ENCODE assay signal across 12 mouse cellular contexts in the genomic region with DNA sequence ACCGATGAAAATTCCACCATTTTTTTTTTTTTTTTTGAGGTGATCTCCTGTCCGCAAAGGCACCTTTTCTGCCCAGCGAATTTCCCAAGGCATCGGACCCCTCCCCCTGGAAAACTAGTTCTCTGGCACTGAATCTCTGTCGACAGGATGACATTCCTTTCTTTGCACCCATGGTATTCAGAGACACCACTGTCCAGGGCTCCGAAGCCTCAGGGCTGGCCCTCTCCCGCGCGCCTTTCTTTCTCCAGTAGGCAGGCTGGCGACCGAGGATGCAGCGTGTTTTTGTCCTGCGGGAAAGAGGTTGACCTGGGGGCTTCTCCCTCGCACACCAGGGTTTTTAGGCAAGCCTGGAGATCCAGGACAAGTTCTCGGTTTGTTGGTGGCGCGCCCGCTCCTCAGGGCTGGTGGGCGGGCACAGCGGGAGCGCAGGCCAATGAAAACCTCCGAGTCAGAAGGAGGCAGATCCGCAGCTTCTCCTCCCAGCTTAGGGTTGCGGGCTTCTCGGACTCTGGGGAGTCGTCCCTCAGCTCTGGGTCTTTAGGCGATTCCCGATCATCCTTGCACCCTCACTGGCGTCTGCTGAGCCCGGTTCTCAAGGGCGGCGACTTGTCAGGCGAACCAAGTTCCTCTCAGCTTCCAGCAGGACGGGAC. TPM values are rescaled to one million over a fixed set of nuclear protein-coding genes. Genes with fewer than 3 reads are reported as not detected.
DNase-seq lines count a peak whose midpoint lies in the region; ATAC-seq and TF ChIP-seq lines count a peak whose summit lies in the region.
"Not testable (repeated sequence)": the region's sequence is repeated elsewhere in the genome, so short reads cannot be mapped to it uniquely, and the experiment has no call there.
"Had no signal": no experiment of that assay in that cellular context is flagged by ENCODE, and none has a peak within 500 bp of the region (broad histone marks: within the 10 kb centered on the region; RNA-seq: fewer than 3 reads in every experiment).

No protein-coding gene starts in this region.

- H3K4me2 ChIP-seq in embryonic facial prominence, embryonic 11.5 days (ENCODE audit: low read depth, low read length); hindbrain, embryonic 13.5 days; stomach, embryonic 14.5 days (replicated peaks; ENCODE audit: low read depth, low read length): not testable (repeated sequence)
- peak overlapping the region; percentile 40 for H3K4me2 ChIP-seq in kidney, embryonic 16.5 days (replicated peaks; ENCODE audit: low read depth, low read length)
- H3K4me2 ChIP-seq in liver, embryonic 15.5 days: peak overlapping the region; percentile 35; the same call in 1 of the 2 replicates
- H3K4me2 ChIP-seq in midbrain, embryonic 13.5 days (replicated peaks): peak overlapping the region; percentile 23; the same call in 1 of the 2 replicates

- not testable (repeated sequence) for DNase-seq in embryonic facial prominence, embryonic 11.5 days (ENCODE audit: low spot score)

- not testable (repeated sequence) for H3K27ac ChIP-seq in ES-Bruce4 (ENCODE audit: insufficient read depth, low read length); embryonic facial prominence, embryonic 11.5 days (replicated peaks; ENCODE audit: low read depth, low read length); hindbrain, embryonic 13.5 days; kidney, embryonic 16.5 days (ENCODE audit: low read length); liver, embryonic 15.5 days (replicated peaks); midbrain, embryonic 13.5 days; stomach, embryonic 14.5 days (ENCODE audit: low read length)

- not testable (repeated sequence) for H3K36me3 ChIP-seq in ES-Bruce4 (ENCODE audit: control insufficient read depth, insufficient read depth, low read length, poor library complexity, severe bottlenecking); embryonic facial prominence, embryonic 11.5 days (replicated peaks; ENCODE audit: control insufficient read depth, insufficient read depth, low read depth, low read length); hindbrain, embryonic 13.5 days; kidney, embryonic 16.5 days (ENCODE audit: insufficient read depth, low read length); liver, embryonic 15.5 days (replicated peaks); midbrain, embryonic 13.5 days; stomach, embryonic 14.5 days (ENCODE audit: control insufficient read depth, insufficient read depth, low read length)

- 0% methylated on average over 13 of the region's 34 CpGs for WGBS in embryonic facial prominence, embryonic 11.5 days
- under 1% methylated on average over 17 of the region's 34 CpGs for WGBS in hindbrain, embryonic 13.5 days
- WGBS in kidney, embryonic 16.5 days: under 1% methylated on average over 14 of the region's 34 CpGs
- under 1% methylated on average over 17 of the region's 34 CpGs for WGBS in liver, embryonic 15.5 days (ENCODE audit: insufficient replicate concordance)
- WGBS in midbrain, embryonic 13.5 days: under 1% methylated on average over 18 of the region's 34 CpGs
- 0% methylated on average over 12 of the region's 34 CpGs for WGBS in stomach, embryonic 14.5 days

- H3K9me3 ChIP-seq in ES-Bruce4 (replicated peaks; ENCODE audit: control insufficient read depth, insufficient read depth, low read length, poor library complexity, severe bottlenecking); embryonic facial prominence, embryonic 11.5 days (replicated peaks; ENCODE audit: control insufficient read depth, low read length); hindbrain, embryonic 13.5 days; kidney, embryonic 16.5 days (ENCODE audit: low read length); liver, embryonic 15.5 days (replicated peaks); midbrain, embryonic 13.5 days; stomach, embryonic 14.5 days (ENCODE audit: control insufficient read depth, low read depth, low read length): not testable (repeated sequence)

- H3K4me3 ChIP-seq in ES-Bruce4 (ENCODE audit: low read depth, low read length): peak overlapping the region; percentile 23; the same call in 1 of the 2 replicates
- not testable (repeated sequence) for H3K4me3 ChIP-seq in embryonic facial prominence, embryonic 11.5 days (ENCODE audit: low read depth, low read length); hindbrain, embryonic 13.5 days; midbrain, embryonic 13.5 days (replicated peaks); stomach, embryonic 14.5 days (ENCODE audit: low read depth, low read length)
- peak overlapping the region; percentile 26 for H3K4me3 ChIP-seq in kidney, embryonic 16.5 days (ENCODE audit: low read length)
- H3K4me3 ChIP-seq in liver, embryonic 15.5 days (replicated peaks): 0 out of 2 replicates have a peak overlapping the region, but pooled peaks have one; percentile 15

- H3K9ac ChIP-seq in ES-Bruce4 (ENCODE audit: low read depth, poor library complexity, severe bottlenecking); embryonic facial prominence, embryonic 11.5 days (replicated peaks; ENCODE audit: low read length); hindbrain, embryonic 13.5 days; kidney, embryonic 16.5 days (replicated peaks; ENCODE audit: low read length); liver, embryonic 15.5 days; midbrain, embryonic 13.5 days (replicated peaks); stomach, embryonic 14.5 days (replicated peaks; ENCODE audit: low read depth, low read length): not testable (repeated sequence)

- not testable (repeated sequence) for TF ChIP-seq EP300 in ES-Bruce4 (IDR thresholded peaks at IDR 0.05; ENCODE audit: insufficient read depth, low read depth, low read length)

- TF ChIP-seq POLR2A in ES-Bruce4 (IDR thresholded peaks at IDR 0.05; ENCODE audit: insufficient read depth, low read length): not testable (repeated sequence)

- peak; percentile 80 for ATAC-seq in embryonic facial prominence, embryonic 11.5 days (replicated peaks; ENCODE audit: insufficient number of reproducible peaks, low FRiP score, low TSS enrichment, low read depth)
- peak; percentile 45 for ATAC-seq in granulocyte monocyte progenitor cell, adult 5-6 weeks (replicated peaks; ENCODE audit: poor library complexity, severe bottlenecking)
- peak; percentile 63 for ATAC-seq in hindbrain, embryonic 13.5 days (ENCODE audit: low FRiP score)
- ATAC-seq in kidney, embryonic 16.5 days (ENCODE audit: low FRiP score, low TSS enrichment): peak; percentile 84
- ATAC-seq in liver, embryonic 15.5 days (ENCODE audit: insufficient read depth): not testable (repeated sequence)
- ATAC-seq in midbrain, embryonic 13.5 days: peak; percentile 73
- ATAC-seq in stomach, embryonic 14.5 days (ENCODE audit: insufficient number of reproducible peaks, insufficient read depth, low FRiP score, low read depth): peak; percentile 77; the same call in 1 of the 2 replicates

- not testable (repeated sequence) for H3K4me1 ChIP-seq in ES-Bruce4 (ENCODE audit: control insufficient read depth, insufficient read depth, low read length); embryonic facial prominence, embryonic 11.5 days (ENCODE audit: control insufficient read depth, insufficient read depth, low read length); hindbrain, embryonic 13.5 days (replicated peaks); kidney, embryonic 16.5 days (ENCODE audit: insufficient read depth, low read length); liver, embryonic 15.5 days (replicated peaks); midbrain, embryonic 13.5 days (replicated peaks); stomach, embryonic 14.5 days (ENCODE audit: control insufficient read depth, insufficient read depth, low read length)

- not testable (repeated sequence) for TF ChIP-seq CTCF in ES-Bruce4 (IDR thresholded peaks at IDR 0.05; ENCODE audit: low read depth, low read length)

- not testable (repeated sequence) for H3K27me3 ChIP-seq in ES-Bruce4 (ENCODE audit: control insufficient read depth, insufficient read depth, low read length, poor library complexity, severe bottlenecking); embryonic facial prominence, embryonic 11.5 days (ENCODE audit: control insufficient read depth, insufficient read depth, low read length); hindbrain, embryonic 13.5 days; kidney, embryonic 16.5 days (ENCODE audit: insufficient read depth, low read length); liver, embryonic 15.5 days; midbrain, embryonic 13.5 days; stomach, embryonic 14.5 days (ENCODE audit: control insufficient read depth, insufficient read depth, low read length)

RNA-seq across cellular contexts. Expression of a gene that starts 14.8 kb away (rescaled TPM):
- not detected in 2 replicates for polyA plus RNA-seq in ES-Bruce4 (2011; ENCODE audit: insufficient read depth, insufficient read length, low read depth, missing spikeins)
- polyA plus RNA-seq in embryonic facial prominence, embryonic 11.5 days (2014; fragmentation: Nextera tagmentation; extraction: Ambion mirVana): not detected in 2 replicates
- total RNA-seq in granulocyte monocyte progenitor cell, adult 5-6 weeks (2014; fragmentation: Nextera tagmentation): not detected in 2 replicates
- not detected in 2 replicates for total RNA-seq in granulocyte monocyte progenitor cell, adult 5-6 weeks (2017)
- polyA plus RNA-seq in hindbrain, embryonic 13.5 days (2015; fragmentation: Nextera tagmentation; extraction: Ambion mirVana): not detected in 2 replicates
- not detected in 2 replicates for polyA plus RNA-seq in kidney, embryonic 16.5 days (2015; fragmentation: Nextera tagmentation; extraction: Ambion mirVana)
- not detected in 2 replicates for polyA plus RNA-seq in liver, embryonic 15.5 days (2015; fragmentation: Nextera tagmentation; extraction: Ambion mirVana)
- not detected in 2 replicates for polyA plus RNA-seq in midbrain, embryonic 13.5 days (2015; fragmentation: Nextera tagmentation; extraction: Ambion mirVana)
- polyA plus RNA-seq in stomach, embryonic 14.5 days (2014; fragmentation: Nextera tagmentation; extraction: Ambion mirVana): not detected in 2 replicates
- total RNA-seq: adrenal gland, adult 8-10 months; layer of hippocampus, postnatal 10 days; left cerebral cortex, postnatal 4 days had no signal
- polyA plus RNA-seq: gonadal fat pad, adult 2 months had no signal

RNA-seq across cellular contexts. Expression of a gene that starts 36.4 kb away (rescaled TPM):
- not detected in 2 replicates for polyA plus RNA-seq in ES-Bruce4 (2011; ENCODE audit: insufficient read depth, insufficient read length, low read depth, missing spikeins)
- not detected in 2 replicates for polyA plus RNA-seq in embryonic facial prominence, embryonic 11.5 days (2014; fragmentation: Nextera tagmentation; extraction: Ambion mirVana)
- not detected in 2 replicates for total RNA-seq in granulocyte monocyte progenitor cell, adult 5-6 weeks (2014; fragmentation: Nextera tagmentation)
- total RNA-seq in granulocyte monocyte progenitor cell, adult 5-6 weeks (2017): not detected in 2 replicates
- polyA plus RNA-seq in hindbrain, embryonic 13.5 days (2015; fragmentation: Nextera tagmentation; extraction: Ambion mirVana): not detected in 2 replicates
- not detected in 2 replicates for polyA plus RNA-seq in kidney, embryonic 16.5 days (2015; fragmentation: Nextera tagmentation; extraction: Ambion mirVana)
- polyA plus RNA-seq in liver, embryonic 15.5 days (2015; fragmentation: Nextera tagmentation; extraction: Ambion mirVana): not detected in 2 replicates
- polyA plus RNA-seq in midbrain, embryonic 13.5 days (2015; fragmentation: Nextera tagmentation; extraction: Ambion mirVana): not detected in 2 replicates
- not detected in 2 replicates for polyA plus RNA-seq in stomach, embryonic 14.5 days (2014; fragmentation: Nextera tagmentation; extraction: Ambion mirVana)
- total RNA-seq: adrenal gland, adult 8-10 months; layer of hippocampus, postnatal 10 days; left cerebral cortex, postnatal 4 days had no signal
- polyA plus RNA-seq: gonadal fat pad, adult 2 months had no signal
